Mouse (Mus musculus) heart, postnatal 0 days (tissue): ENCODE measurements around the gene Hrh2. TPM values are rescaled to one million over a fixed set of nuclear protein-coding genes. Genes with fewer than 3 reads are reported as not detected.

Source experiments
- ATAC-seq: fragments of 200-750 bp; cut with Nextera tagmentation; 2 replicates; pipeline ENCODE4 v1.8.0; 2017; ENCODE audit warnings: low read depth, moderate number of reproducible peaks, moderate library complexity; ENCODE audit not compliant: insufficient read depth
- DNase-seq: peaks from one replicate; pipeline ENCODE4 v3.0.0-alpha.2; 2016; ENCODE audit warnings: low spot score
- H3K27ac ChIP-seq: fragments of 300-500 bp; sonication (generic); 2 replicates; pipeline ENCODE4 v1.5.1; 2014; ENCODE audit warnings: low read depth, mild to moderate bottlenecking
- H3K27me3 ChIP-seq: fragments of 300-500 bp; sonication (generic); 2 replicates; pipeline ENCODE4 v1.6.1; 2014; ENCODE audit warnings: low read length, mixed read lengths; ENCODE audit not compliant: control insufficient read depth, insufficient read depth
- H3K36me3 ChIP-seq: fragments of 300-500 bp; sonication (generic); replicated peaks from 2 replicates; pipeline ENCODE4 v1.6.1; 2014; ENCODE audit warnings: low read length, mixed read lengths; ENCODE audit not compliant: control insufficient read depth, insufficient read depth
- H3K4me1 ChIP-seq: fragments of 300-500 bp; sonication (generic); 2 replicates; pipeline ENCODE4 v1.6.1; 2014; ENCODE audit warnings: antibody characterized with exemption; ENCODE audit not compliant: control insufficient read depth, insufficient read depth
- H3K4me2 ChIP-seq: fragments of 300-500 bp; sonication (generic); 2 replicates; pipeline ENCODE4 v1.6.1; 2014; ENCODE audit warnings: low read depth, mild to moderate bottlenecking, low read length, moderate library complexity
- H3K4me3 ChIP-seq: fragments of 300-500 bp; sonication (generic); 2 replicates; pipeline ENCODE4 v1.5.1; 2014; ENCODE audit warnings: low read depth, low read length
- H3K9ac ChIP-seq: fragments of 300-500 bp; sonication (generic); replicated peaks from 2 replicates; pipeline ENCODE4 v1.6.1; 2014; ENCODE audit warnings: low read depth, low read length, mixed read lengths
- H3K9me3 ChIP-seq: fragments of 300-500 bp; sonication (generic); replicated peaks from 2 replicates; pipeline ENCODE4 v1.6.1; 2016; ENCODE audit warnings: low read length; ENCODE audit not compliant: control insufficient read depth
- CTCF ChIP-seq: IDR thresholded peaks from 2 replicates; pipeline ENCODE4 v1.5.1; 2016; ENCODE audit warnings: antibody characterized with exemption, control low read depth, low read depth
- EP300 ChIP-seq: IDR thresholded peaks from 2 replicates; pipeline ENCODE4 v1.6.1; 2016; ENCODE audit warnings: antibody characterized with exemption, low read depth
- WGBS: fragments of 180-500 bp; shearing (Covaris S2); extraction: QIAGEN DNeasy Blood & Tissue Kit; methylation state at CpG from one replicate; pipeline ENCODE4 v1.1.7; 2014; 5-methylcytosine and 5-hydroxymethylcytosine counted together
- polyA plus RNA-seq: library from polyadenylated mRNA; unstranded; fragments of >200 nt; fragmentation: Nextera tagmentation; extraction: Ambion mirVana; gene quantifications from 2 replicates; pipeline ENCODE4 v1.2.1, GENCODE M21; 2015
- total RNA-seq: library from RNA; depleted of rRNA; stranded (reverse); fragments of >200 nt; gene quantifications from 2 replicates; pipeline ENCODE4 v1.2.3, GENCODE M21; 2014; ENCODE audit warnings: low replicate concordance

Gene Hrh2
- total and polyA plus RNA-seq, 2 experiments from 2014 or later, result 0.07 TPM; not detected in 1

GRCm38 (mm10) chr13:54176406-54177020 lies 15.4 kb upstream of the Hrh2 start:
- DNase-seq, result no peak
- no peaks in the 10 kb centered on the region for H3K36me3 ChIP-seq
- no peak for ATAC-seq
- no peak overlapping the region for H3K9ac ChIP-seq
- H3K27me3 ChIP-seq, result no peaks in the 10 kb centered on the region
- peak overlapping the region; percentile 33 for H3K27ac ChIP-seq
- no peak overlapping the region for H3K4me2 ChIP-seq
- H3K4me3 ChIP-seq, result no peak overlapping the region
- H3K4me1 ChIP-seq, result peaks cover 41% of the 10 kb centered on the region
- TF ChIP-seq CTCF (no peak), EP300 (no peak)
- WGBS, result 59% methylated on average over 4 of the region's 4 CpGs
- no peaks in the 10 kb centered on the region for H3K9me3 ChIP-seq

- no peaks in the 10 kb centered on the region for H3K9me3 ChIP-seq
- no peaks in the 10 kb centered on the region for H3K27me3 ChIP-seq
- ATAC-seq, result peak; percentile 62
- H3K9ac ChIP-seq, result no peak overlapping the region
- 0 out of 2 replicates have a peak overlapping the region, but pooled peaks have one; percentile 7 for H3K4me2 ChIP-seq
- 34% methylated on average over 2 of the region's 2 CpGs for WGBS
- H3K4me1 ChIP-seq, result peaks cover 41% of the 10 kb centered on the region
- peak; percentile 51 for DNase-seq
- peak overlapping the region; percentile 33 for H3K27ac ChIP-seq
- TF ChIP-seq CTCF (no peak), EP300 (no peak)
- H3K36me3 ChIP-seq, result no peaks in the 10 kb centered on the region
- no peak overlapping the region for H3K4me3 ChIP-seq
Observed at GRCm38 (mm10) chr13:54177346-54177745, 14.6 kb upstream of the Hrh2 start.

DNA sequence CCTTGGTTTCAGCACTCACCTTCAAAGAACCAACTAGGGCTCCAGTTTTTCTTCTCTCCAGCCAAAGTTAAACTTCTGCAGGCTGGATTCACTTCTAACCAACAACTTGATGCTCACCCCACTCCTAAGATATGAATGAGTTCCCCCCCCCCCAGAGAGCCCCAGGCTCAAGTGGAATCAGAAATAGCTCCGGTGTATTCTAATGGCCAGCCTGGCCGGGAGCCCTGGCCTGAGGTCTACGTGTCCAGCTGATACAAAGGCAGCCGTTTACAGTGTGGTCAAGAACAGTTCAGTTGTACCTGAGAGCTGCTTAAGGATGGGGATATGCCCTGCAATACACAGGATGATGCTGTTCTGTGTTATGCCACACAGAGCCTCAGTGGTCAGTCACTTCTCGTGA lies 13.3 kb upstream of the Hrh2 start:
- Histone ChIP-seq H3K4me3 (no peak overlapping the region), H3K36me3 (no peaks in the 10 kb centered on the region), H3K4me1 (peaks cover 41% of the 10 kb centered on the region), H3K4me2 (0 out of 2 replicates have a peak overlapping the region, but pooled peaks have one; percentile 18), H3K27me3 (no peaks in the 10 kb centered on the region), H3K27ac (peak overlapping the region; percentile 33), H3K9ac (no peak overlapping the region), H3K9me3 (no peaks in the 10 kb centered on the region)
- TF ChIP-seq CTCF (no peak), EP300 (no peak)
- ATAC-seq (no peak), DNase-seq (no peak)
- 31% methylated on average over 5 of the region's 5 CpGs for WGBS

DNA sequence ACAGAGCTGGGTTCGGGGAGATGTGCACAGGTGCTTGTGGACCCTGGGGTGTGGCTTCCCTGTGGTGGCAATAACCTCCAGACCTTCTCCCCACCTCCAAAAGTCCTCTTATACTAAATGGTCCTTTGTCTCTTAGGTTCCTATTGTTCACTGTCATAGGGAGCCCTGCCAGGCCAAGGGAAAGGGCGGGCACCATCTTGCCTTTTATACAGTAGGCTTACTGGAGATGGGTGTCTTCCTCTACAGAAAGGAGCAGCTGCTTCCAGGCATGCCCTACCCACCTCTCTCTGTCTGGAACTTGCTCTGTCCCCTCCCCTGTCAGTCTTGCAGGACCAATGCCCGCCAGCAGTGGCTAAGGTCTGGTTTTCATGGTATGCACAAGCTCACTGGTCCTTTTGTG lies 12.0 kb upstream of the Hrh2 start:
- 85% methylated on average over 3 of the region's 3 CpGs for WGBS

DNA sequence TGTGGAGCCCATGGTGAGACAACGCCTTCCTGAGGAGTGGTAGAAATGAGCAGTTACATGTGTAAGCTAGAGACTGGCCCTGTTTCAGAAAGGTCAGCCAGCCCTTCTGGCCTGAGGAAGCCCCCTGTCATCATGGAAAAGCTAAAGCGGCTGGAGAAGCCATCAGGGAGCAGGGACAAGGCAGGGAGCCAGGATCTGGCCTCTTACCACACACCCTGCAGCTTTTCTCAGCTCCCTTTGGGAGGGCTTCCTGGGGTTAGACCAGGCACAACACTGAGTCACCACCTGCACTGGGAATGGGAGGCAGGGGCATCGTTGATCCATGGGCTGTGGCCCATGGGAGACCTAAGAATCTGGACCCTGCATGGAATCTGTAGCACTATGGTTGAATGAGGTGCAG lies 11.5 kb upstream of the Hrh2 start:
- DNase-seq (no peak), ATAC-seq (no peak)
- no peaks in the 10 kb centered on the region for H3K36me3 ChIP-seq
- no peak overlapping the region for H3K4me2 ChIP-seq
- H3K9me3 ChIP-seq, result no peaks in the 10 kb centered on the region
- TF ChIP-seq EP300, result no peak
- TF ChIP-seq CTCF, result no peak
- H3K27me3 ChIP-seq, result no peaks in the 10 kb centered on the region
- 35% methylated on average over 3 of the region's 3 CpGs for WGBS
- H3K4me1 ChIP-seq, result peaks cover 39% of the 10 kb centered on the region
- H3K27ac ChIP-seq, result no peak overlapping the region
- H3K9ac ChIP-seq, result no peak overlapping the region
- H3K4me3 ChIP-seq, result no peak overlapping the region

More for the DNA sequence above, 12.0 kb upstream of the Hrh2 start:
- H3K4me2 ChIP-seq, result no peak overlapping the region
- no peak for DNase-seq
- H3K9me3 ChIP-seq, result no peaks in the 10 kb centered on the region
- no peak for ATAC-seq
- no peak overlapping the region for H3K4me3 ChIP-seq
- H3K27me3 ChIP-seq, result no peaks in the 10 kb centered on the region
- no peak overlapping the region for H3K27ac ChIP-seq
- H3K9ac ChIP-seq, result no peak overlapping the region
- no peak for TF ChIP-seq CTCF
- H3K4me1 ChIP-seq, result peaks cover 41% of the 10 kb centered on the region
- no peaks in the 10 kb centered on the region for H3K36me3 ChIP-seq

DNA sequence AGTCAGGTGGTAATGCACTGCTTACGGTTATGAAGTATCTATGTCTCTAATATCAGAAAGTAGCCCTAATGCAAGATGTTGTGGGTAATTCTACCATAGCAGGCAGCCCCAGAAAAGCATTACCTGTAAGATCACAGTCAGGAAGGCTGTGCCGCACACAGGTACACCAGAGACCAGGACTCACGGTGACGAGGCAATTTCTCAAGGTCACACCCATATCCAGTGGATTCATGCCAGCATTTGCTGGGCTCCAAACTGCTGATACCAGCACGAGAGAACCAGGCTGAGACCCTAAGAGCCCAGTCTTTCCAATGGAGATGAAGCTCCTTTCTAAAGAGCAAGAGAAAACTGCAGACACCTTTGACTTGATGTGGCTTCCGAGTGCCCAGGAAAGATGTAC lies 10.6 kb upstream of the Hrh2 start:
- Histone ChIP-seq H3K27ac (no peak overlapping the region), H3K9me3 (no peaks in the 10 kb centered on the region), H3K36me3 (no peaks in the 10 kb centered on the region), H3K27me3 (no peaks in the 10 kb centered on the region), H3K4me2 (no peak overlapping the region), H3K4me1 (peaks cover 35% of the 10 kb centered on the region), H3K9ac (no peak overlapping the region), H3K4me3 (no peak overlapping the region)
- ATAC-seq (no peak), DNase-seq (no peak)
- TF ChIP-seq CTCF (no peak), EP300 (no peak)
- 63% methylated on average over 6 of the region's 6 CpGs for WGBS
